Mouse (Mus musculus) Patski (cell line): ENCODE data around the gene Wnk2. TPM values are rescaled to one million over a fixed set of nuclear protein-coding genes. Genes with fewer than 3 reads are reported as not detected.

Source experiments
- ATAC-seq: fragments of 100-300 bp; one replicate; pipeline ENCODE4 v1.8.0; 2021
- CTCF ChIA-PET: fragments of 350-600 bp; sonication (Branson Sonifier 250); formaldehyde crosslinking; loops from one replicate; lab custom pipeline; 2022; ENCODE audit warnings: inconsistent platforms; lab: Charles Lee
- POLR2A ChIA-PET: fragments of 350-600 bp; sonication (Branson Sonifier 250); formaldehyde crosslinking; loops from one replicate; lab custom pipeline; 2022; ENCODE audit warnings: antibody characterized with exemption, inconsistent platforms; lab: Charles Lee
- DNase-seq: peaks from one replicate; pipeline ENCODE4 v3.0.0-alpha.2; 2011; ENCODE audit warnings: low read depth, low spot score
- H3K27me3 ChIP-seq: fragments of 371-371 bp; one replicate; pipeline ENCODE4 v1.5.1; 2021
- CTCF ChIP-seq: fragments of 100-300 bp; IDR thresholded peaks from one replicate; pipeline ENCODE4 v1.5.1; 2021
- in situ Hi-C: fragments of 300-500 bp; cut with MboI; formaldehyde crosslinking; loops from 3 replicates; pipeline ENCODE4 v1.11.1; 2018; ENCODE audit warnings: low pct_unique_long_range_greater_than_20kb, mixed read lengths
- polyA plus RNA-seq: library from polyadenylated mRNA; unstranded; gene quantifications from one replicate; pipeline ENCODE4 v1.2.3, GENCODE M21; 2021

The Wnk2 gene
- polyA plus RNA-seq, 1 experiment from 2014 or later = 1.8 TPM

- ChIA-PET CTCF (no interaction called here), POLR2A (no interaction called here)
- H3K27me3 ChIP-seq = no peaks in the 10 kb centered on the region
- ATAC-seq = no peak
- no peak for TF ChIP-seq CTCF
- DNase-seq = no peak
- in situ Hi-C loops = loop anchor here (10.0 kb wide), 1 partner anchor 372 kb away; no protein-coding TSS in a partner anchor
Measured at GRCm38 (mm10) chr13:49027057-49027456, 120.8 kb downstream of the Wnk2 start.

- ATAC-seq = no peak
- H3K27me3 ChIP-seq = no peaks in the 10 kb centered on the region
- CTCF ChIA-PET = no interaction called here
- POLR2A ChIA-PET = no interaction called here
- no peak for DNase-seq
- no peak for TF ChIP-seq CTCF
- in situ Hi-C loops = loop anchor here (10.0 kb wide), 1 partner anchor 371 kb away; no protein-coding TSS in a partner anchor
Measured at GRCm38 (mm10) chr13:49025521-49025920, 122.3 kb downstream of the Wnk2 start.

GRCm38 (mm10) chr13:49024763-49025162, 123.1 kb downstream of the Wnk2 start:
- TF ChIP-seq CTCF = no peak
- POLR2A ChIA-PET = no interaction called here
- CTCF ChIA-PET = no interaction called here
- no peaks in the 10 kb centered on the region for H3K27me3 ChIP-seq
- in situ Hi-C loops = loop anchor here (10.0 kb wide), 1 partner anchor 370 kb away; no protein-coding TSS in a partner anchor
- no peak for ATAC-seq
- DNase-seq = no peak

GRCm38 (mm10) chr13:49021693-49022092, 126.1 kb downstream of the Wnk2 start:
- no peak for ATAC-seq
- peak; percentile 86 for TF ChIP-seq CTCF
- POLR2A ChIA-PET = no interaction called here
- in situ Hi-C loops = loop anchor here (10.0 kb wide), 1 partner anchor 367 kb away; no protein-coding TSS in a partner anchor
- no peaks in the 10 kb centered on the region for H3K27me3 ChIP-seq
- CTCF ChIA-PET = interaction anchor here (1.0 to 1.1 kb wide), 2 partner anchors 38 to 368 kb away, joined by 3 read pairs; no protein-coding TSS in a partner anchor
- DNase-seq = no peak

- no peak for TF ChIP-seq CTCF
- DNase-seq (no peak), ATAC-seq (no peak)
- ChIA-PET CTCF (interaction anchor here (1.1 kb wide), 1 partner anchor 21 kb away, joined by 3 read pairs; no protein-coding TSS in a partner anchor), POLR2A (no interaction called here)
- no peaks in the 10 kb centered on the region for H3K27me3 ChIP-seq
- in situ Hi-C loops = loop anchor here (10.0 kb wide), 1 partner anchor 365 kb away; no protein-coding TSS in a partner anchor
Measured at GRCm38 (mm10) chr13:49020152-49020551, 127.7 kb downstream of the Wnk2 start.

GRCm38 (mm10) chr13:49017375-49017774, 130.4 kb downstream of the Wnk2 start:
- in situ Hi-C loops = no loop called here
- no peaks in the 10 kb centered on the region for H3K27me3 ChIP-seq
- ATAC-seq = no peak
- TF ChIP-seq CTCF = no peak
- DNase-seq = no peak
- ChIA-PET POLR2A (interaction anchor here (0.7 kb wide), 1 partner anchor 53 kb away, joined by 4 read pairs; no protein-coding TSS in a partner anchor), CTCF (interaction anchor here (2.1 kb wide), 1 partner anchor 20 kb away, joined by 8 read pairs; no protein-coding TSS in a partner anchor)

- in situ Hi-C loops = no loop called here
- ChIA-PET POLR2A (no interaction called here), CTCF (interaction anchor here (0.7 to 2.1 kb wide), 3 partner anchors 16 to 49 kb away, joined by 3 to 8 read pairs (median 3); no protein-coding TSS in a partner anchor)
- H3K27me3 ChIP-seq = no peaks in the 10 kb centered on the region
- TF ChIP-seq CTCF = no peak
- peak; percentile 85 for DNase-seq
- peak; percentile 89 for ATAC-seq
Measured at GRCm38 (mm10) chr13:49016311-49016761, 131.5 kb downstream of the Wnk2 start.

GRCm38 (mm10) chr13:49015366-49016306, 132.2 kb downstream of the Wnk2 start:
- ChIA-PET POLR2A (no interaction called here), CTCF (interaction anchor here (0.7 to 2.1 kb wide), 3 partner anchors 15 to 50 kb away, joined by 3 to 8 read pairs (median 3); no protein-coding TSS in a partner anchor)
- DNase-seq (no peak), ATAC-seq (peak; percentile 17)
- no peaks in the 10 kb centered on the region for H3K27me3 ChIP-seq
- no peak for TF ChIP-seq CTCF
- in situ Hi-C loops = no loop called here

GRCm38 (mm10) chr13:49013206-49013794, 134.5 kb downstream of the Wnk2 start:
- ATAC-seq (no peak), DNase-seq (no peak)
- in situ Hi-C loops = no loop called here
- CTCF ChIA-PET = interaction anchor here (1.2 kb wide), 1 partner anchor 15 kb away, joined by 5 read pairs; no protein-coding TSS in a partner anchor
- POLR2A ChIA-PET = no interaction called here
- TF ChIP-seq CTCF = no peak
- H3K27me3 ChIP-seq = peaks cover 2% of the 10 kb centered on the region

- in situ Hi-C loops = no loop called here
- CTCF ChIA-PET = interaction anchor here (1.0 to 4.7 kb wide), 3 partner anchors 10 to 62 kb away, joined by 3 to 19 read pairs (median 3); no protein-coding TSS in a partner anchor
- no peak for ATAC-seq
- DNase-seq = no peak
- no peak for TF ChIP-seq CTCF
- no peaks in the 10 kb centered on the region for H3K27me3 ChIP-seq
- POLR2A ChIA-PET = no interaction called here
Measured at GRCm38 (mm10) chr13:49001691-49002090, 146.1 kb downstream of the Wnk2 start.
